Mouse (Mus musculus): ENCODE measurements at regions not wholly inside any gene's neighbourhood (a gene's known extent, or its start where the extent isn't known, plus 50 kb on each side); places are given as distances from the start of the nearest gene placed in this dataset.

GRCm38 (mm10) chr1:118741286-118741685 is 113.5 kb downstream of the Tfcp2l1 start:
- DNase-seq (ENCODE audit: low spot score) (no peak), ATAC-seq (ENCODE audit: low FRiP score, low read depth) (no peak)
- no peak for TF ChIP-seq POLR2A (IDR thresholded peaks at IDR 0.05; ENCODE audit: borderline replicate concordance, extremely low read depth, insufficient read depth, insufficient read length)
- Histone ChIP-seq H3K27me3 (ENCODE audit: control insufficient read depth, insufficient read depth, low read length) (no peaks in the 10 kb centered on the region), H3K9me3 (ENCODE audit: control insufficient read depth, low read length) (0 out of 2 replicates have a peak, but pooled peaks cover 4% of the 10 kb centered on the region), H3K4me1 (ENCODE audit: control insufficient read depth, insufficient read depth, low read length) (no peaks in the 10 kb centered on the region), H3K36me3 (ENCODE audit: control insufficient read depth, insufficient read depth, low read length) (no peaks in the 10 kb centered on the region), H3K27ac (replicated peaks; ENCODE audit: low read depth, low read length) (no peak overlapping the region), H3K4me3 (replicated peaks; ENCODE audit: low read length) (no peak overlapping the region), H3K4me2 (replicated peaks; ENCODE audit: low read depth, low read length, severe bottlenecking) (no peak overlapping the region), H3K9ac (ENCODE audit: low read depth, low read length, severe bottlenecking) (no peak overlapping the region)
- whole genome bisulfite sequencing, result 77% methylated on average over 5 of the region's 5 CpGs

GRCm38 (mm10) chr1:118748196-118748595 is 120.5 kb downstream of the Tfcp2l1 start:
- H3K4me2 ChIP-seq (replicated peaks; ENCODE audit: low read depth, low read length, severe bottlenecking), result no peak overlapping the region
- ATAC-seq (ENCODE audit: low FRiP score, low read depth) (no peak), DNase-seq (ENCODE audit: low spot score) (no peak)
- WGBS, result 75% methylated on average over 5 of the region's 5 CpGs
- no peaks in the 10 kb centered on the region for H3K27me3 ChIP-seq (ENCODE audit: control insufficient read depth, insufficient read depth, low read length)
- no peak overlapping the region for H3K27ac ChIP-seq (replicated peaks; ENCODE audit: low read depth, low read length)
- H3K9me3 ChIP-seq (ENCODE audit: control insufficient read depth, low read length), result 0 out of 2 replicates have a peak, but pooled peaks cover 2% of the 10 kb centered on the region
- no peak overlapping the region for H3K9ac ChIP-seq (ENCODE audit: low read depth, low read length, severe bottlenecking)
- H3K4me3 ChIP-seq (replicated peaks; ENCODE audit: low read length), result no peak overlapping the region
- H3K36me3 ChIP-seq (ENCODE audit: control insufficient read depth, insufficient read depth, low read length), result no peaks in the 10 kb centered on the region
- H3K4me1 ChIP-seq (ENCODE audit: control insufficient read depth, insufficient read depth, low read length), result no peaks in the 10 kb centered on the region
- TF ChIP-seq POLR2A (IDR thresholded peaks at IDR 0.05; ENCODE audit: borderline replicate concordance, extremely low read depth, insufficient read depth, insufficient read length), result no peak

DNA sequence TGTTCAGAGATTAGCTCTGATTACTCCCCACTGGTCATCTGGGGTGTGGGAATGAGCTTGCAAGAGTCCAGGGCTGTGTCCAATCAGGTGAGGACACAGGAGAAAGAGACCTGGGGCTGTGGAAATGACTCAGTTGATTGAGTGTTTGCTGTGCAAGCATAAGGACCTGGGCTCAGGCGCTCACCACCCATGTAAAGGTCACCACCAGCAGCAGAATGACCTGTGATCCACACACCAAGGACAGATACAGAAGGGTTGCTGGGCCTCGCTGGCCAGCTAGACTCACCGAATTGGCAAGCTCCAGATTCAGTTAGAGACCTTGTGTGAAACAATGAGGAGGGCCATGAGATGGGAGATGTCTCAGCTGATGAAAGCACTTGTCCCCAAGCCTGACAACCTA is 125.1 kb downstream of the Tfcp2l1 start:
- Histone ChIP-seq H3K9ac (ENCODE audit: low read depth, low read length, severe bottlenecking) (no peak overlapping the region), H3K4me2 (replicated peaks; ENCODE audit: low read depth, low read length, severe bottlenecking) (no peak overlapping the region), H3K4me1 (ENCODE audit: control insufficient read depth, insufficient read depth, low read length) (no peaks in the 10 kb centered on the region; the same call in 1 of the 2 replicates), H3K27me3 (ENCODE audit: control insufficient read depth, insufficient read depth, low read length) (no peaks in the 10 kb centered on the region), H3K9me3 (ENCODE audit: control insufficient read depth, low read length) (no peaks in the 10 kb centered on the region), H3K27ac (replicated peaks; ENCODE audit: low read depth, low read length) (no peak overlapping the region), H3K36me3 (ENCODE audit: control insufficient read depth, insufficient read depth, low read length) (no peaks in the 10 kb centered on the region), H3K4me3 (replicated peaks; ENCODE audit: low read length) (no peak overlapping the region)
- ATAC-seq (ENCODE audit: low FRiP score, low read depth) (no peak), DNase-seq (ENCODE audit: low spot score) (no peak)
- no peak for TF ChIP-seq POLR2A (IDR thresholded peaks at IDR 0.05; ENCODE audit: borderline replicate concordance, extremely low read depth, insufficient read depth, insufficient read length)
- 85% methylated on average over 3 of the region's 3 CpGs for WGBS

DNA sequence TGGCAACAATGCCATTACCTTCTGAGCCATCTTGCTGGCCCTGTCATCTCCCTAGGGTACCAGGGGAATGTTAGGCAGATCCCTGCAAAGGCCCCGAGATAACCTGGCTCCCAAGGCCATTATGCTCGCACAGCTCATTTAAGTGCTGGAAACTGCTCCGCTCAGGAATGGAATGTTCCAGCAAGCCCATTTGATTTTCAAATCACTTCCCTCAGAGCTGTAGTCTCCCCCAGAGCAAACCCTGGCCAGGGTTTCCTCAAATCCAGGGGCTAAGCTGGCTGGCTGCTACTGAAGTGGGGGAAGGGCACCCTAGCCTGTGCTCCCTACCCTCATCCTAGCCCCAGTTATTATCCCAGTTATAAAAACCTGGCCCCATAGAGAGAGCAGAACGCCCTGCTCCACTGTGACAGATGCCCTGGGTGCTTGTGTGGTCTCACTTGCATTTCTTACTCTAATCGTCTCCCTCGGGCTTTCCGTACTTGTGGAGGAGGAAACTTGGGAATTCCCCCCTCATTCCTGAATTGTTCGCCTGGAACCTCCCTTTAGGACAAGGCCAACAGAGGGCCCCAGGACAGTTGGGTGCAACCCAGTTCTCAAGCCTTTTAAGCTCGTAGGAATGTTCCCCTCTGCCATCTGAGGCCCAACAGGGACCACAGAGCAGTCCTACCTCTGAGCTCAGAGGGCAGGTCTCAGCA is 128.6 kb downstream of the Tfcp2l1 start:
- H3K27me3 ChIP-seq (ENCODE audit: control insufficient read depth, insufficient read depth, low read length), result no peaks in the 10 kb centered on the region
- H3K4me2 ChIP-seq (replicated peaks; ENCODE audit: low read depth, low read length, severe bottlenecking), result no peak overlapping the region
- H3K36me3 ChIP-seq (ENCODE audit: control insufficient read depth, insufficient read depth, low read length), result no peaks in the 10 kb centered on the region
- TF ChIP-seq POLR2A (IDR thresholded peaks at IDR 0.05; ENCODE audit: borderline replicate concordance, extremely low read depth, insufficient read depth, insufficient read length), result no peak
- peaks cover 3% of the 10 kb centered on the region; the same call in 1 of the 2 replicates for H3K4me1 ChIP-seq (ENCODE audit: control insufficient read depth, insufficient read depth, low read length)
- ATAC-seq (ENCODE audit: low FRiP score, low read depth) (no peak), DNase-seq (ENCODE audit: low spot score) (peak; percentile 25)
- 35% methylated on average over 9 of the region's 9 CpGs for WGBS
- no peak overlapping the region for H3K9ac ChIP-seq (ENCODE audit: low read depth, low read length, severe bottlenecking)
- no peaks in the 10 kb centered on the region for H3K9me3 ChIP-seq (ENCODE audit: control insufficient read depth, low read length)
- no peak overlapping the region for H3K27ac ChIP-seq (replicated peaks; ENCODE audit: low read depth, low read length)
- no peak overlapping the region for H3K4me3 ChIP-seq (replicated peaks; ENCODE audit: low read length)

DNA sequence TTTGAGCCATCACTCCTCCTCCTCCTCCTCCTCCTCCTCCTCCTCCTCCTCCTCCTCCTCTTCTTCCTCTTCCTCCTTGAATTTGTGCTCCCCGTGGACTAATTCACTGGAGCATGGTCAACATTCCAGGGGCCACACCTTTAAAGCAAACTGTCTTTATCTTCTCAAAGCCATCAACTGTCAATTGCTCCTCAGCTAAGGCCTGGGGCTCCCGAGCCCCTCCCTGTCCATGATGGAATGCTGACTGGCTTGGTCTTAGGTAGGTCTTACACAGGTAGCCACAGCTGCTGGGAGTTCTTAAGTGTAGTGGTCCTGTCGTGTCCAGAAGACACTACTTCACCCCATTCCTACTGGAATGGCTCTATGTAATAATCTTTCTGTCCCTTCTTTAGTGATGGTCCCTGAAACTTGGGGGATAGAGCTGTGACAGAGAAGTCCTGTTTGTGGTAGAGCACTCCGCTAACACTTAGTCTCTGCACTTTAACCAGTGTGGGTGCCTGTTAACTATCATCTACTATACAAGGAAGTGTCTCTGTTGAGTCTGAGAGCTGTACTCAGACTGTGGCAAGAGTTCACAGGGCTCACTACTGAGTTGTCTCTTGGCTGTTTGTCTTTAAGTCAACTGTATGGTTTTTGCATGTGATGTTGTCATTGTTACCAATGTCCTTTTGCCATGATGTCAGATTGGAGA is 129.7 kb downstream of the Tfcp2l1 start:
- Histone ChIP-seq H3K4me3 (replicated peaks; ENCODE audit: low read length) (no peak overlapping the region), H3K36me3 (ENCODE audit: control insufficient read depth, insufficient read depth, low read length) (no peaks in the 10 kb centered on the region), H3K9ac (ENCODE audit: low read depth, low read length, severe bottlenecking) (no peak overlapping the region), H3K27ac (replicated peaks; ENCODE audit: low read depth, low read length) (no peak overlapping the region), H3K4me1 (ENCODE audit: control insufficient read depth, insufficient read depth, low read length) (peaks cover 3% of the 10 kb centered on the region; the same call in 1 of the 2 replicates), H3K27me3 (ENCODE audit: control insufficient read depth, insufficient read depth, low read length) (no peaks in the 10 kb centered on the region), H3K4me2 (replicated peaks; ENCODE audit: low read depth, low read length, severe bottlenecking) (no peak overlapping the region), H3K9me3 (ENCODE audit: control insufficient read depth, low read length) (no peaks in the 10 kb centered on the region)
- TF ChIP-seq POLR2A (IDR thresholded peaks at IDR 0.05; ENCODE audit: borderline replicate concordance, extremely low read depth, insufficient read depth, insufficient read length), result no peak
- ATAC-seq (ENCODE audit: low FRiP score, low read depth) (no peak), DNase-seq (ENCODE audit: low spot score) (no peak)
- WGBS, result 75% methylated on average over 3 of the region's 4 CpGs

Measured in limb, embryonic 14.5 days (tissue).